8 mouse cellular contexts compared by ENCODE assay signal in genomic region chr11:19986871-19987755, GRCm38 (mm10).
DNase-seq lines count a peak whose midpoint lies in the region; ATAC-seq and TF ChIP-seq lines count a peak whose summit lies in the region.

No protein-coding gene starts in this region.

- TF ChIP-seq CTCF in intestine, postnatal 0 days (IDR thresholded peaks at IDR 0.05; ENCODE audit: low read depth), result no peak

- H3K36me3 ChIP-seq in embryonic facial prominence, embryonic 15.5 days, result no peaks in the 10 kb centered on the region
- no peaks in the 10 kb centered on the region for H3K36me3 ChIP-seq in intestine, postnatal 0 days (ENCODE audit: control insufficient read depth, insufficient read depth)

- no peaks in the 10 kb centered on the region for H3K9me3 ChIP-seq in embryonic facial prominence, embryonic 15.5 days (replicated peaks)
- H3K9me3 ChIP-seq in intestine, postnatal 0 days (ENCODE audit: control insufficient read depth), result no peaks in the 10 kb centered on the region

- H3K27me3 ChIP-seq in embryonic facial prominence, embryonic 15.5 days, result no peaks in the 10 kb centered on the region
- H3K27me3 ChIP-seq in intestine, postnatal 0 days (replicated peaks; ENCODE audit: control insufficient read depth, insufficient read depth, low read length), result no peaks in the 10 kb centered on the region

- H3K4me3 ChIP-seq in embryonic facial prominence, embryonic 15.5 days (replicated peaks), result no peak overlapping the region
- no peak overlapping the region for H3K4me3 ChIP-seq in intestine, postnatal 0 days (ENCODE audit: low read depth, low read length)

- 0 out of 2 replicates have a peak overlapping the region, but pooled peaks have one; percentile 10 for H3K4me2 ChIP-seq in embryonic facial prominence, embryonic 15.5 days (replicated peaks)
- peak overlapping the region; percentile 21; the same call in 1 of the 2 replicates for H3K4me2 ChIP-seq in intestine, postnatal 0 days (replicated peaks; ENCODE audit: low read depth)

- WGBS in embryonic facial prominence, embryonic 15.5 days, result 31% methylated on average over 17 of the region's 17 CpGs
- whole genome bisulfite sequencing in intestine, postnatal 0 days, result 17% methylated on average over 17 of the region's 17 CpGs

- peak overlapping the region; percentile 66; the same call in 1 of the 2 replicates for H3K27ac ChIP-seq in embryonic facial prominence, embryonic 15.5 days (replicated peaks)
- peak overlapping the region; percentile 66 for H3K27ac ChIP-seq in intestine, postnatal 0 days (ENCODE audit: low read depth, low read length)

- ATAC-seq in embryonic facial prominence, embryonic 15.5 days (ENCODE audit: insufficient number of reproducible peaks, low FRiP score, low TSS enrichment, low read depth), result no peak
- no peak; the same call in 1 of the 2 replicates for ATAC-seq in intestine, postnatal 0 days

- H3K4me1 ChIP-seq in embryonic facial prominence, embryonic 15.5 days, result peaks cover 66% of the 10 kb centered on the region
- H3K4me1 ChIP-seq in intestine, postnatal 0 days (replicated peaks; ENCODE audit: control insufficient read depth, insufficient read depth, low read length), result peaks cover 23% of the 10 kb centered on the region

- no peak overlapping the region for H3K9ac ChIP-seq in embryonic facial prominence, embryonic 15.5 days
- 0 out of 2 replicates have a peak overlapping the region, but pooled peaks have one; percentile 17 for H3K9ac ChIP-seq in intestine, postnatal 0 days (ENCODE audit: low read depth, low read length)

- peak; percentile 67 for DNase-seq in adrenal gland, adult 2 months
- no peak for DNase-seq in adrenal gland, postnatal 25 days
- peak; percentile 42 for DNase-seq in CD4-positive, CD25-positive, alpha-beta regulatory T cell, adult 2 months (ENCODE audit: low read depth, low spot score)
- peak; percentile 55 for DNase-seq in mesoderm, embryonic 11.5 days (ENCODE audit: low read depth, low spot score)
- no peak for DNase-seq in urinary bladder, adult 18-20 months (ENCODE audit: low spot score in 2 of 2)
- DNase-seq in testis, postnatal 14 days (ENCODE audit: low spot score), result no peak

Comparison
In these comparisons a context has a peak if more than half of its experiments do, and no peak if none do; other contexts are left out.
1. DNase-seq: peak in adrenal gland, adult 2 months (single experiment), CD4-positive, CD25-positive, alpha-beta regulatory T cell, adult 2 months (single experiment) and mesoderm, embryonic 11.5 days (single experiment); none in adrenal gland, postnatal 25 days (single experiment), urinary bladder, adult 18-20 months (0 of 2) and testis, postnatal 14 days (single experiment).